Mouse (Mus musculus): Measurements from ENCODE around the gene Plk3. TPM values are rescaled to one million over a fixed set of nuclear protein-coding genes. Genes with fewer than 3 reads are reported as not detected.

The Plk3 gene
- total RNA-seq, 2 experiments from 2014 or later = 16.9 to 17.3 TPM

- no peak for DNase-seq (ENCODE audit: low spot score in 2 of 2)
Observed at GRCm38 (mm10) chr4:117090586-117090985, 43.2 kb downstream of the Plk3 start.

- no peak for DNase-seq (ENCODE audit: low spot score in 2 of 2)
Observed at GRCm38 (mm10) chr4:117087948-117088640, 45.7 kb downstream of the Plk3 start.

Small RNAs within 50 kb of the gene (microRNA-seq; reads per million reads assigned to microRNA genes)
- 0 reads per million in 2 experiments for gene Gm22398

Other genes with a start within 250 kb of the Plk3 start
- gene Urod, start 139.6 kb downstream of the Plk3 start, total RNA-seq (2021) = 10 to 100 TPM; 63.7 to 68.4 TPM
- gene Hectd3, start 138.6 kb downstream of the Plk3 start, total RNA-seq (2021) = 10 to 100 TPM; 39.4 to 46.0 TPM
- 10 to 100 TPM; 18.8 to 20.6 TPM for gene Eif2b3, start 114.6 kb downstream of the Plk3 start, total RNA-seq (2021)
- gene Ptch2, start 37.9 kb downstream of the Plk3 start, total RNA-seq (2021) = 1 to 10 TPM; 1.1 to 2.0 TPM
- 10 to 100 TPM; 13.1 to 14.2 TPM for gene Btbd19, start 8.2 kb downstream of the Plk3 start, total RNA-seq (2021)
- gene Tctex1d4, start 7.2 kb downstream of the Plk3 start, total RNA-seq (2021) = under 1 TPM in 1 of 2 experiments, not detected in 1; 0.77 TPM
- 100 to 1,000 TPM; 585 to 613 TPM for gene Rps8, start 22.3 kb upstream of the Plk3 start, total RNA-seq (2021)
- gene Kif2c, start 48.7 kb upstream of the Plk3 start, total RNA-seq (2021) = under 1 TPM in 1 of 2 experiments, not detected in 1; 0.16 TPM
- gene Tmem53, start 118.0 kb upstream of the Plk3 start, total RNA-seq (2021) = 1 to 10 TPM; 4.1 to 4.3 TPM
- gene Armh1, start 118.2 kb upstream of the Plk3 start, total RNA-seq (2021) = under 1 TPM; 0.26 to 0.40 TPM

Data from left cerebral cortex, adult 18-20 months (tissue).